Mouse (Mus musculus): ENCODE data around the gene Gm10188.

DNA sequence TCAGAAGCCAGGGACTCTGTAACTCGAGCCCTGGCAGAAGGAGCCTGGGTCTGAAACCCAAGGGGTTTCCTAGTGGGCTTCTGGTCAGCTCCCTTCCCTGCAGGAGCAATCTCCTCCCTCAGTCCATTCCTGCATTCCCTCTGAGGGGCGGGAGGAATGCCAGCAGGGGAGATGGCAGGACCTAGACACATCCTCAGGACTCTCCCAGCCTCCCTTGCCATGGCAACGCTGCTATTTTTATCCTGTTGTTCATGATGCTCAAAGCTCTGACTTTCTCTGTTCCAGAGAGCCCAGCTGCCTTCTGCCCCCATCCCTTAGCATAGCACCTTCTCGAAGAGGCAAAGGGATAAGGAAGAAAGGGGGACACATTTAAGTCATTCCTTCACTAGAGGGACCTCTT is 21.4 kb downstream of the Gm10188 start:
- TF ChIP-seq CTCF (IDR thresholded peaks at IDR 0.05; ENCODE audit: extremely low read depth, insufficient read depth, low read length) (no peak), POLR2A (IDR thresholded peaks at IDR 0.05; ENCODE audit: extremely low read depth, insufficient read depth, low read length) (peak; percentile 22; the same call in 1 of the 2 replicates)
